Mouse (Mus musculus): Measurements from ENCODE around the gene Ins2.

GRCm38 (mm10) chr7:142736943-142737490, 6.2 kb downstream of the Ins2 start:
- no peak for TF ChIP-seq MXI1 (IDR thresholded peaks at IDR 0.05; ENCODE audit: low read depth, low read length)
- TF ChIP-seq EP300 (IDR thresholded peaks at IDR 0.05; ENCODE audit: low read depth in 1 of 2, low read length in 2 of 2), result no peak
